Mouse (Mus musculus): ENCODE data around the gene Bag5. TPM values are rescaled to one million over a fixed set of nuclear protein-coding genes. Genes with fewer than 3 reads are reported as not detected.

The Bag5 gene
- polyA plus RNA-seq (2012; ENCODE audit: insufficient read depth, insufficient read length, low replicate concordance, missing spikeins) = not detected in 2 replicates

- peak within 1 kb of the TSS; percentile 70 for H3K27ac ChIP-seq (ENCODE audit: insufficient read depth, low read depth, low read length)
- TF ChIP-seq POLR2A (IDR thresholded peaks at IDR 0.05; ENCODE audit: insufficient read depth, low read depth, low read length) (peak; percentile 71), CTCF (IDR thresholded peaks at IDR 0.05; ENCODE audit: insufficient read depth, low read depth, low read length) (no peak)
- peaks cover 34% of the 10 kb centered on the region for H3K4me1 ChIP-seq (ENCODE audit: control insufficient read depth, insufficient read depth, low read length)
- H3K4me3 ChIP-seq (ENCODE audit: insufficient read depth, low read depth, low read length) = peak within 1 kb of the TSS; percentile 79
- WGBS = under 1% methylated on average over 84 of the region's 86 CpGs
Observed at GRCm38 (mm10) chr12:111713004-111713651, at the start of gene Bag5, which contains the start of gene Apopt1. Bag5 (minus strand) TSS chr12:111713257. Apopt1 (plus strand) TSS chr12:111713261.

- TF ChIP-seq POLR2A (IDR thresholded peaks at IDR 0.05; ENCODE audit: insufficient read depth, low read depth, low read length) = no peak
- WGBS = 38% methylated on average over 7 of the region's 7 CpGs
- Histone ChIP-seq H3K4me1 (ENCODE audit: control insufficient read depth, insufficient read depth, low read length) (peaks cover 36% of the 10 kb centered on the region), H3K27ac (ENCODE audit: insufficient read depth, low read depth, low read length) (no peak overlapping the region; the same call in 1 of the 2 replicates), H3K4me3 (ENCODE audit: insufficient read depth, low read depth, low read length) (no peak overlapping the region)
Observed at GRCm38 (mm10) chr12:111760306-111760908, 47.4 kb upstream of the Bag5 start.

- peaks cover 35% of the 10 kb centered on the region for H3K4me1 ChIP-seq (ENCODE audit: control insufficient read depth, insufficient read depth, low read length)
- TF ChIP-seq CTCF (IDR thresholded peaks at IDR 0.05; ENCODE audit: insufficient read depth, low read depth, low read length) (no peak), POLR2A (IDR thresholded peaks at IDR 0.05; ENCODE audit: insufficient read depth, low read depth, low read length) (no peak)
- peak overlapping the region; percentile 88 for H3K4me3 ChIP-seq (ENCODE audit: insufficient read depth, low read depth, low read length)
- 2% methylated on average over 35 of the region's 35 CpGs for WGBS
- peak overlapping the region; percentile 98 for H3K27ac ChIP-seq (ENCODE audit: insufficient read depth, low read depth, low read length)
Observed at GRCm38 (mm10) chr12:111759176-111760061, 46.4 kb upstream of the Bag5 start.

GRCm38 (mm10) chr12:111758381-111759175, 45.5 kb upstream of the Bag5 start, which contains the start of gene Klc1:
Klc1 (plus strand) TSS chr12:111758849.
- TF ChIP-seq POLR2A (IDR thresholded peaks at IDR 0.05; ENCODE audit: insufficient read depth, low read depth, low read length) (peak; percentile 89), CTCF (IDR thresholded peaks at IDR 0.05; ENCODE audit: insufficient read depth, low read depth, low read length) (no peak)
- H3K4me3 ChIP-seq (ENCODE audit: insufficient read depth, low read depth, low read length) = peak within 1 kb of the TSS; percentile 88
- under 1% methylated on average over 80 of the region's 85 CpGs for WGBS
- peaks cover 30% of the 10 kb centered on the region for H3K4me1 ChIP-seq (ENCODE audit: control insufficient read depth, insufficient read depth, low read length)
- H3K27ac ChIP-seq (ENCODE audit: insufficient read depth, low read depth, low read length) = peak within 1 kb of the TSS; percentile 98

GRCm38 (mm10) chr12:111757561-111758325, 44.7 kb upstream of the Bag5 start:
- H3K27ac ChIP-seq (ENCODE audit: insufficient read depth, low read depth, low read length) = peak overlapping the region; percentile 92
- peak overlapping the region; percentile 88 for H3K4me3 ChIP-seq (ENCODE audit: insufficient read depth, low read depth, low read length)
- TF ChIP-seq POLR2A (IDR thresholded peaks at IDR 0.05; ENCODE audit: insufficient read depth, low read depth, low read length) (no peak), CTCF (IDR thresholded peaks at IDR 0.05; ENCODE audit: insufficient read depth, low read depth, low read length) (no peak)
- 33% methylated on average over 10 of the region's 10 CpGs for WGBS
- H3K4me1 ChIP-seq (ENCODE audit: control insufficient read depth, insufficient read depth, low read length) = peaks cover 28% of the 10 kb centered on the region

- 67% methylated on average over 5 of the region's 5 CpGs for WGBS
- TF ChIP-seq CTCF (IDR thresholded peaks at IDR 0.05; ENCODE audit: insufficient read depth, low read depth, low read length) = no peak
- TF ChIP-seq POLR2A (IDR thresholded peaks at IDR 0.05; ENCODE audit: insufficient read depth, low read depth, low read length) = no peak
- H3K27ac ChIP-seq (ENCODE audit: insufficient read depth, low read depth, low read length) = no peak overlapping the region
Observed at GRCm38 (mm10) chr12:111756698-111757082, 43.6 kb upstream of the Bag5 start.

GRCm38 (mm10) chr12:111756082-111756697, 43.1 kb upstream of the Bag5 start:
- 64% methylated on average over 4 of the region's 4 CpGs for WGBS
- TF ChIP-seq CTCF (IDR thresholded peaks at IDR 0.05; ENCODE audit: insufficient read depth, low read depth, low read length) = no peak
- no peak for TF ChIP-seq POLR2A (IDR thresholded peaks at IDR 0.05; ENCODE audit: insufficient read depth, low read depth, low read length)
- Histone ChIP-seq H3K27ac (ENCODE audit: insufficient read depth, low read depth, low read length) (no peak overlapping the region), H3K4me1 (ENCODE audit: control insufficient read depth, insufficient read depth, low read length) (peaks cover 20% of the 10 kb centered on the region), H3K4me3 (ENCODE audit: insufficient read depth, low read depth, low read length) (no peak overlapping the region)

More at GRCm38 (mm10) chr12:111756698-111757082, 43.6 kb upstream of the Bag5 start:
- no peak overlapping the region for H3K4me3 ChIP-seq (ENCODE audit: insufficient read depth, low read depth, low read length)
- H3K4me1 ChIP-seq (ENCODE audit: control insufficient read depth, insufficient read depth, low read length) = peaks cover 22% of the 10 kb centered on the region
